Mouse (Mus musculus) testis, adult 2 months (tissue): ENCODE measurements at regions not wholly inside any gene's neighbourhood (a gene's known extent, or its start where the extent isn't known, plus 50 kb on each side); places are given as distances from the start of the nearest gene placed in this dataset.

Experiments used
- CTCF ChIP-seq: fragments of 200-500 bp; IDR thresholded peaks from 2 replicates; pipeline ENCODE4 v1.5.1; 2012; ENCODE audit warnings: low read depth, mild to moderate bottlenecking, inconsistent platforms, low read length, moderate library complexity; ENCODE audit not compliant: control insufficient read depth, insufficient read depth, insufficient replicate concordance
- POLR2A ChIP-seq: fragments of 200-500 bp; IDR thresholded peaks from 2 replicates; pipeline ENCODE4 v1.6.1; 2012; ENCODE audit warnings: low read depth, mild to moderate bottlenecking, inconsistent platforms, low read length, moderate library complexity; ENCODE audit not compliant: control insufficient read depth

- TF ChIP-seq POLR2A (no peak), CTCF (no peak)
These were observed 253.9 kb downstream of the Bcl11b start for GRCm38 (mm10) chr12:107749381-107750085.
